Mouse (Mus musculus) yolk sac, embryonic 10.5 days (tissue): Measurements from ENCODE around the gene Cacna1a.

ENCODE experiments used
- DNase-seq: peaks from one replicate; pipeline ENCODE4 v3.0.0-alpha.2; 2017; ENCODE audit warnings: low spot score

Gene Cacna1a

GRCm38 (mm10) chr8:84539376-84539775, 151.1 kb downstream of the Cacna1a start:
- no peak for DNase-seq

GRCm38 (mm10) chr8:84542481-84542880, 154.2 kb downstream of the Cacna1a start:
- no peak for DNase-seq

- no peak for DNase-seq
These were observed 157.3 kb downstream of the Cacna1a start for GRCm38 (mm10) chr8:84545522-84545921.

GRCm38 (mm10) chr8:84552457-84552856, 164.2 kb downstream of the Cacna1a start:
- no peak for DNase-seq

GRCm38 (mm10) chr8:84553106-84553505, 164.9 kb downstream of the Cacna1a start:
- no peak for DNase-seq

- DNase-seq = no peak
These were observed 165.4 kb downstream of the Cacna1a start for GRCm38 (mm10) chr8:84553617-84554016.

GRCm38 (mm10) chr8:84554301-84555027, 166.2 kb downstream of the Cacna1a start:
- DNase-seq = no peak

- DNase-seq = no peak
These were observed 167.0 kb downstream of the Cacna1a start for GRCm38 (mm10) chr8:84555269-84555668.

GRCm38 (mm10) chr8:84557936-84558335, 169.7 kb downstream of the Cacna1a start:
- DNase-seq = no peak

- DNase-seq = no peak
These were observed 170.9 kb downstream of the Cacna1a start for GRCm38 (mm10) chr8:84559121-84559604.

GRCm38 (mm10) chr8:84561698-84562097, 173.5 kb downstream of the Cacna1a start:
- DNase-seq = no peak

GRCm38 (mm10) chr8:84564042-84564441, 175.8 kb downstream of the Cacna1a start:
- DNase-seq = no peak

GRCm38 (mm10) chr8:84565577-84566360, 177.5 kb downstream of the Cacna1a start:
- no peak for DNase-seq

GRCm38 (mm10) chr8:84566816-84567413, 178.7 kb downstream of the Cacna1a start:
- DNase-seq = no peak

- DNase-seq = no peak
These were observed 179.3 kb downstream of the Cacna1a start for GRCm38 (mm10) chr8:84567541-84567940.

- DNase-seq = no peak
These were observed 180.5 kb downstream of the Cacna1a start for GRCm38 (mm10) chr8:84568737-84569136.

- DNase-seq = no peak
These were observed 181.9 kb downstream of the Cacna1a start for GRCm38 (mm10) chr8:84569921-84570673.

GRCm38 (mm10) chr8:84577432-84577831, 189.2 kb downstream of the Cacna1a start:
- no peak for DNase-seq

GRCm38 (mm10) chr8:84579595-84579994, 191.4 kb downstream of the Cacna1a start:
- peak; percentile 51 for DNase-seq

- no peak for DNase-seq
These were observed 197.1 kb downstream of the Cacna1a start for GRCm38 (mm10) chr8:84585311-84585710.

- no peak for DNase-seq
These were observed 198.0 kb downstream of the Cacna1a start for GRCm38 (mm10) chr8:84586221-84586620.

- DNase-seq = no peak
These were observed 200.3 kb downstream of the Cacna1a start for GRCm38 (mm10) chr8:84588498-84588897.
